Mouse (Mus musculus) liver, embryonic 13.5 days (tissue): ENCODE measurements around the gene Cd55b. TPM values are rescaled to one million over a fixed set of nuclear protein-coding genes. Genes with fewer than 3 reads are reported as not detected.
A peak's percentile ranks its signal among the peaks of the same experiment; 100 is the strongest.
"Not testable (repeated sequence)": the region's sequence is repeated elsewhere in the genome, so short reads cannot be mapped to it uniquely, and the experiment has no call there.

Experiments
- ATAC-seq: fragments of 200-750 bp; cut with Nextera tagmentation; 2 replicates; pipeline ENCODE4 v1.8.0; 2017; ENCODE audit warnings: low read depth, mild to moderate bottlenecking, moderate number of reproducible peaks, moderate library complexity
- DNase-seq: peaks from one replicate; pipeline ENCODE4 v3.0.0; 2022
- H3K27ac ChIP-seq: fragments of 300-500 bp; sonication (generic); 2 replicates; pipeline ENCODE4 v1.5.1; 2015; ENCODE audit warnings: moderate library complexity, mild to moderate bottlenecking, inconsistent platforms
- H3K27me3 ChIP-seq: fragments of 300-500 bp; sonication (generic); 2 replicates; pipeline ENCODE4 v1.6.1; 2015; ENCODE audit warnings: mild to moderate bottlenecking, inconsistent platforms
- H3K36me3 ChIP-seq: fragments of 300-500 bp; sonication (generic); 2 replicates; pipeline ENCODE4 v1.6.1; 2015; ENCODE audit warnings: mild to moderate bottlenecking, inconsistent platforms
- H3K4me1 ChIP-seq: fragments of 300-500 bp; sonication (generic); replicated peaks from 2 replicates; pipeline ENCODE4 v1.6.1; 2015; ENCODE audit warnings: inconsistent platforms
- H3K4me2 ChIP-seq: fragments of 300-500 bp; sonication (generic); 2 replicates; pipeline ENCODE4 v1.6.1; 2015; ENCODE audit warnings: inconsistent platforms, mild to moderate bottlenecking, moderate library complexity
- H3K4me3 ChIP-seq: fragments of 300-500 bp; sonication (generic); replicated peaks from 2 replicates; pipeline ENCODE4 v1.5.1; 2015; ENCODE audit warnings: mild to moderate bottlenecking, inconsistent platforms
- H3K9ac ChIP-seq: fragments of 300-500 bp; sonication (generic); 2 replicates; pipeline ENCODE4 v1.6.1; 2015; ENCODE audit warnings: mild to moderate bottlenecking, inconsistent platforms
- H3K9me3 ChIP-seq: fragments of 300-500 bp; sonication (generic); replicated peaks from 2 replicates; pipeline ENCODE4 v1.6.1; 2016; ENCODE audit warnings: inconsistent platforms
- WGBS: fragments of 180-500 bp; shearing (Covaris S2); methylation state at CpG from one replicate; pipeline ENCODE4 v1.1.7; 2015; ENCODE audit not compliant: insufficient replicate concordance; 5-methylcytosine and 5-hydroxymethylcytosine counted together
- polyA plus RNA-seq: library from polyadenylated mRNA; unstranded; fragments of >200 nt; fragmentation: Nextera tagmentation; extraction: Ambion mirVana; gene quantifications from 2 replicates; pipeline ENCODE4 v1.2.1, GENCODE M21; 2015

Gene Cd55b
- not detected in 2 replicates for polyA plus RNA-seq

DNA sequence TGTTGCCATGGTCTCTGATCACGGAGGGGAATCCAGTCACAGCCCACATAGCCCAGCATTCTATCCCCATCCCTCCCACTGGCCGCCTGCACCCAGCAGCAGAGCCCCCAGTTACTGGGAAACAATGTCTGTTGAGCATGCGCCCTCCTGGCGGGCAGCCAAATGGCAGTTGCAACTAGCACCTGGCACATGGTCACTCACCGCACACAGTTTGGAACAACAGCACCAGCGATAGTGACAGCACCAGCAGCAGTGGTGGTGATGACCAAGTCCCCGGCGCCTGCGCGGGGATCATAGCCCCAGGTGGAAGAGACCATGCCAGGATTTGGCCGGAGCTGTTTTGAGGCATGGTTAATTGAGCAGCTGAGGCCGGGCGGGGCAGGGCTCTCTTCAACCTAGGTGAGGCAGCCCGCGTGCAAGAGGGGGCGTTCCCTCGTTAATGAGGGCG lies at the start of gene Cd55b:
Cd55b (minus strand) TSS at position 346 of the 448 bp plus-strand sequence.
- Histone ChIP-seq H3K4me1 (no peaks in the 10 kb centered on the region), H3K4me3 (no peak within 1 kb of the TSS), H3K9me3 (no peaks in the 10 kb centered on the region), H3K27me3 (no peaks in the 10 kb centered on the region), H3K9ac (no peak within 1 kb of the TSS), H3K4me2 (no peak within 1 kb of the TSS), H3K36me3 (no peaks in the 10 kb centered on the region), H3K27ac (no peak within 1 kb of the TSS)
- ATAC-seq (no peak), DNase-seq (no peak)
- 61% methylated on average over 18 of the region's 18 CpGs for WGBS

DNA sequence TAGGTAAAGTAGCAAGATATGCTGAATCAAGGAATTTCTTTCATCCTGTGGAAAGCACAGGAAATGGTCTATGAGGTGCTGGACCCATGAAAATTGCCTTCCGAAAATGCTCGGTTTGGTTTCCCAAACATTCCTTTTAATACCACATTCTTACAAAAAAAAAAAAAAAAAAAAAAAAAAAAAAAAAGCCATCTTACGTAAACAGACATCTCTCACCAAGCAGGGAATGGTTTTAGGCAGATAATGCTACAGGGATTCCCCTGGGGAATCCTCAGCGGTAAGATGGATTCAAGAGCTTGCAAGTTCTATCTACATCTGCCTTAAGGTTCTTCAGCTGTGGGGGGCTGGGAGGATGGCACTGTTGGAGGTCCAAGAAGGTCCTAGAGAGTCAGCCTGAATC lies 47.3 kb upstream of the Cd55b start:
- Histone ChIP-seq H3K27me3 (no peaks in the 10 kb centered on the region), H3K4me2 (no peak overlapping the region), H3K27ac (no peak overlapping the region), H3K9ac (no peak overlapping the region), H3K4me1 (no peaks in the 10 kb centered on the region), H3K4me3 (no peak overlapping the region), H3K36me3 (no peaks in the 10 kb centered on the region), H3K9me3 (no peaks in the 10 kb centered on the region)
- DNase-seq = no peak
- 79% methylated on average over 4 of the region's 4 CpGs for WGBS
- ATAC-seq = no peak

DNA sequence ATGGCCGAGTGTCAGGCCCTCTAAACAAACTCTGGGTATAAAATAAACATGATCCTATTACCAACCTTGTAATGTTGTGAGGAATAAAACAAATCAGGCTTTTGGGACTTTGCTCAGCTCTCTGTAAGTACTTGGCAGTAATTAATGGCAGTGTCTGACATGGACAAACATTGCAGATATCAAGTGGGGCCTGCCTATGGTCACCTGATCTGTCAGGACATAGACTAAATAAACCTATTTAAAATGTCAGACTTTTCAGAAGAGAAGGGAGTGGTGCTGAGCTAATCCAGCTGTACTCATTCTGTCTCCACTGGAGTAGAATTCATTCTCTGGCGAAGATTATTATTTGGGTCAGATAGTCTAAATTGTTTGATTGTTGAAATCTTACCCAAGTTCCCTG lies 44.6 kb upstream of the Cd55b start:
- H3K4me1 ChIP-seq = peaks cover 16% of the 10 kb centered on the region
- H3K4me3 ChIP-seq = no peak overlapping the region
- no peak overlapping the region for H3K27ac ChIP-seq
- 53% methylated on average over 2 of the region's 2 CpGs for whole genome bisulfite sequencing
- no peak for DNase-seq
- H3K27me3 ChIP-seq = no peaks in the 10 kb centered on the region
- H3K9ac ChIP-seq = no peak overlapping the region
- H3K36me3 ChIP-seq = no peaks in the 10 kb centered on the region
- ATAC-seq = no peak
- no peaks in the 10 kb centered on the region for H3K9me3 ChIP-seq
- H3K4me2 ChIP-seq = no peak overlapping the region

DNA sequence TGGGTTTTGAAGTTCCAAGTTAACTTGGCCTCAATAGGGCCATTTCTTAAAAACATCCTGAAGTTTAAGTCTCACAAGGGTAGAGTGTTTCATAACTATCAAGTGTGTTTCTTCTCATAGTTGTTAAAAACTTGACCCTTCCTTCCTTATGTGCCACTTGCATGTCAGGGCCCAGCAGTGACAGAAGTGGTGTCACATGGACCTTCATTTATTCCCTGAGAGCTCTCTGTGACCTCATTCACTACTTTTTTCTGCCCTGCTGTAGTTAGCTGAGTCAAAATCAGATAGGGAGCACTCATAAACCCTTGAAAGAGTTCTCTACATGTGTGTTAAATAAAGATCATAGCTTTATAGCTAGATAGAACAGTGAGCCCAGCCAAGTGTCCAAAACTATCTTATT lies 41.4 kb upstream of the Cd55b start:
- no peak overlapping the region for H3K4me2 ChIP-seq
- no peak overlapping the region for H3K9ac ChIP-seq
- H3K27me3 ChIP-seq = no peaks in the 10 kb centered on the region
- H3K4me3 ChIP-seq = no peak overlapping the region
- ATAC-seq (no peak), DNase-seq (no peak)
- H3K36me3 ChIP-seq = 0 out of 2 replicates have a peak, but pooled peaks cover 3% of the 10 kb centered on the region
- peaks cover 21% of the 10 kb centered on the region for H3K4me1 ChIP-seq
- H3K9me3 ChIP-seq = no peaks in the 10 kb centered on the region
- H3K27ac ChIP-seq = no peak overlapping the region

DNA sequence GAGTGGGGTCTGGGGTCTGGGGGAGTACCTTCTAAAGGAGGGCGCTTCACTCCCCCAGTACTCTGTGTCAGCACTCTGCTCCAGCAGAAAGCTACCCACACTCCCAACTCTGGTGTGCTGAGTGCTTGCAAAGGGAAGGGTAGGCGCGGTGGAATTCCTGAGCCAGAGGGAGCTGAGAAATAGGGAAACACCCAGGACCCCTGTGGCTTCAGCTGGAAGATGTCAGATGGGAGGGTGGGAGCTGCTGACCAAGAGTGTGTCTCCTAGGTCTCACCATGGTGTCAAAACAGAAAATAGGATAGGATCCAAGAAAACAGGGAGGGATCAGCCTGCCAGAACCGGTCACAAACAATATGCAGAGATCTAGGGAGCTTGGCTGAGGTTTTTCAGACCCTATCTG lies 40.1 kb upstream of the Cd55b start:
- peaks cover 13% of the 10 kb centered on the region for H3K36me3 ChIP-seq
- ATAC-seq (peak; percentile 1; the same call in 1 of the 2 replicates), DNase-seq (no peak)
- H3K27me3 ChIP-seq = no peaks in the 10 kb centered on the region
- peak overlapping the region; percentile 81 for H3K4me3 ChIP-seq
- no peaks in the 10 kb centered on the region for H3K9me3 ChIP-seq
- H3K9ac ChIP-seq = peak overlapping the region; percentile 87
- WGBS = 8% methylated on average over 4 of the region's 4 CpGs
- H3K27ac ChIP-seq = peak overlapping the region; percentile 94
- peak overlapping the region; percentile 90 for H3K4me2 ChIP-seq
- H3K4me1 ChIP-seq = peaks cover 21% of the 10 kb centered on the region

DNA sequence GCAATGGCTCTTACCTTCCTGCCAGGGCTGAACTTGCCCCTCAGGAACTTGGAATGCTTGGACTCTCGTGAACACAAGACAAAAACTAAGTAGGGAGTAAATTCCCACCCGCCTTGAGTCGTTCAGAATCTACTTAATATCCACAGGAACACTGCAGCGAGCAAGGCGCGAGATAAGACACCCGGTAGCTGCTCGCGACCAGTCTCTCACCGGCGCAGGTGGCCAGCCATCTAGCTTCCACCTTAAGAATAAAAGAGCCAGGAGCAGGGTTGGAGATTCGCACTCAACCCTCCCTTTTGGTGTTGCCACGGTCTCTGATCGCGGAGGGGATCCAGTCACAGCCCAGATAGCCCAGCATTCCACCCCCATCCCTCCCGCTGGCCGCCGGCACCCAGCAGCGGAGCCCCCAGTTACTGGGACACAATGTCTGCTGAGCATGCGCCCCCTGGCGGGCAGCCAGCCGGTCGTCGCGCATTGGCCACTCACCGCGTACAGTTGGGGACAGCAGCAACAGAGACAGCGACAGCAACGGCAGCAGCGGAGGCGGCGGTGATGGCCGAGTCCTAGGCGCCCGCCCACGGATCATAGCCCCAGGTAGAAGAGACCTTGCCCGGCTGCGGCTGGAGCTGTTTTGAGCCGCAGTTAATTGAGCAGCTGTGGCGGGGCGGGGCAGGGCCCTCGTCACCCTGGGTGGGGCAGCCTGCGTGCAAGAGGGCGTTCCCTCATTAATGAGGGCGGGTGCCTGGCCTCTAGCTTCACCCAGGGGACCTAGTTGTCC lies 39.5 kb upstream of the Cd55b start, which contains the start of gene Cd55:
Cd55 (minus strand) TSS at position 661 of the 778 bp plus-strand sequence.
- DNase-seq (peak; percentile 86), ATAC-seq (peak; percentile 97)
- Histone ChIP-seq H3K27ac (peak within 1 kb of the TSS; percentile 94), H3K27me3 (no peaks in the 10 kb centered on the region), H3K4me3 (peak within 1 kb of the TSS; percentile 81), H3K9me3 (no peaks in the 10 kb centered on the region), H3K4me2 (peak within 1 kb of the TSS; percentile 90), H3K9ac (peak within 1 kb of the TSS; percentile 87), H3K36me3 (peaks cover 15% of the 10 kb centered on the region), H3K4me1 (peaks cover 21% of the 10 kb centered on the region)
- WGBS = under 1% methylated on average over 45 of the region's 45 CpGs

DNA sequence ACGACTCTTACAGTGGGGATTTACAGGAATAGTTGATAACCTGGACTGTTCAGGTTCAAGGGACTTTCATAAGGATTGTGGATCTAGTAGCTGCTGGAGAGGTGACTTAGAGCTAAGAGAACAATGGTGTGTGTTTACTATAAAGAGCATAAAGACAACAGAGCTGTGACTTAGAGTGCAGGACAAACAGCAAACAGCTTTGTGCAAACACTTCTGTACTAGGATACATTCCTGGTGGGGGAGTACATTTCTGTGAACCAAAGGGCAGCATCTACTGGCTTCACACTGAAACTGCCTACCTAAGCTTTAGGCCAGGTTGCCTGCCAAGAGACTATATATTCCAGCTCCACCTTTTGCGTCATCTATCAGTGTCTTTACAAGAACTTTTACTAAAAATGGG lies 32.3 kb upstream of the Cd55b start:
- no peak overlapping the region for H3K9ac ChIP-seq
- H3K36me3 ChIP-seq = peaks cover 42% of the 10 kb centered on the region
- H3K9me3 ChIP-seq = no peaks in the 10 kb centered on the region
- no peaks in the 10 kb centered on the region for H3K27me3 ChIP-seq
- DNase-seq (no peak), ATAC-seq (no peak)
- 86% methylated on average over 2 of the region's 2 CpGs for WGBS
- no peak overlapping the region for H3K27ac ChIP-seq
- peaks cover 2% of the 10 kb centered on the region for H3K4me1 ChIP-seq
- H3K4me2 ChIP-seq = no peak overlapping the region
- H3K4me3 ChIP-seq = no peak overlapping the region

DNA sequence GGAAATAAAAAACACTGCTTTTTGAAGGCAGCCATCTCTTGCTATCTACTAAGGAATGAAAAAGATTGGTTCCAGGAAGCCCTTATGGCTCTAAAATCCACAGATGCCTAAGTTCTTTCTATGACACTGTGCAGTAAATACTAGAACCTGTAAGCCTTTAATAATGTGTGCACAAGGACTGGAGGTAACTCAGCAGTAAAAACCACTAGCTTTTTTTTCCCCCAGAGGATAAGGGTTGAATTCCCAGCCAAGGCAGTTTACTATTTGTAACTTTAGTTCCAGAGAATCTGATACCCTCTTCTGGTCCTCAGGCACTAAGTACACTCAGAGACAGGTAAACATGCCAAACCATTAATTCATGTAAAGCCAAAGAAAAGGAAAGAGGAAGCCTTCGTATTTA lies 20.1 kb upstream of the Cd55b start:
- DNase-seq, H3K9ac ChIP-seq, ATAC-seq, H3K4me1 ChIP-seq, H3K4me3 ChIP-seq, H3K27me3 ChIP-seq, H3K4me2 ChIP-seq, H3K27ac ChIP-seq, H3K9me3 ChIP-seq: not testable (repeated sequence)
- peaks cover 18% of the 10 kb centered on the region for H3K36me3 ChIP-seq
- 79% methylated on average over 1 of the region's 1 CpGs for WGBS

DNA sequence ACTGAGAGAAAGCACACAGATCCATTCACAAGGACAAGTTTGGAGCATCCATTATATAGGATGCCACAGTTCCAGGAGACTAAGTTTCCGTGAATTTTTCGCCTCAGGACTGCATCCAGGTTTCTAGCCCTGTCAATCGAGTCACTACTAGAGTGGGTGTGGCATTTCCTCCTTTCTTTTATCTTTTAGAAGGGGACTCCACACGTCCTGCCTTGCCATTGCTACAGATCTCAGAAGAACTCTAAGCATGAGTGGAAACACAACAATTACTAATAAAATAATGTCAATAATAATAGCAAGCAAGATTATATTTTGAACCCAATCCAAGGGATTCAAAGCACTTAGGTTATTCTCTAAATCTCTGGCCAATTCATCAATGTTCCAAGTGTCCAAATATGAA lies 8.1 kb upstream of the Cd55b start:
- WGBS = 31% methylated on average over 4 of the region's 4 CpGs
- no peaks in the 10 kb centered on the region for H3K27me3 ChIP-seq

DNA sequence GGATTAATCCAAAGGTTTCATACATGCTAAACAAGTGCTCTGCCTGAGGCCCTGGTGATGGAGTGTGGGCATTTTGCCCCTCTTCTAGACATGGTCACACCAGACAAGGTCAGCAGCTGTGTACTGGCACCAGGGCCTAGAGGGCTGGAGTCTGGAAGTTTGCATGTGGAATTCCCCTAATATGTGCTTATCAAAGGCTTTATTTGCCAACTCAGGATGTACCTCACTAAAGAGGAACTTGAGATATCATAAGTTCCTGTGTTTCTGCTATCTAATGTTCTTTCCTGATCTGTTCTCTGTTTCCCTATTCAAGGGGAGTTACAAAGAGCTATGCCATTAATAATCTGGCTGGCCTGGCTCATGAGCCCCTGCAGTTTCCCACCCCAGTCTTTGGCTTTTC lies 5.9 kb upstream of the Cd55b start:
- not testable (repeated sequence) for H3K36me3 ChIP-seq
- peak; percentile 31; the same call in 1 of the 2 replicates for ATAC-seq

More for the DNA sequence above, 8.1 kb upstream of the Cd55b start:
- H3K4me2 ChIP-seq = no peak overlapping the region
- no peak overlapping the region for H3K4me3 ChIP-seq
- H3K36me3 ChIP-seq = no peaks in the 10 kb centered on the region
- H3K4me1 ChIP-seq = no peaks in the 10 kb centered on the region
- no peak overlapping the region for H3K9ac ChIP-seq
- H3K27ac ChIP-seq = no peak overlapping the region
- H3K9me3 ChIP-seq = no peaks in the 10 kb centered on the region
- DNase-seq (no peak), ATAC-seq (no peak)

DNA sequence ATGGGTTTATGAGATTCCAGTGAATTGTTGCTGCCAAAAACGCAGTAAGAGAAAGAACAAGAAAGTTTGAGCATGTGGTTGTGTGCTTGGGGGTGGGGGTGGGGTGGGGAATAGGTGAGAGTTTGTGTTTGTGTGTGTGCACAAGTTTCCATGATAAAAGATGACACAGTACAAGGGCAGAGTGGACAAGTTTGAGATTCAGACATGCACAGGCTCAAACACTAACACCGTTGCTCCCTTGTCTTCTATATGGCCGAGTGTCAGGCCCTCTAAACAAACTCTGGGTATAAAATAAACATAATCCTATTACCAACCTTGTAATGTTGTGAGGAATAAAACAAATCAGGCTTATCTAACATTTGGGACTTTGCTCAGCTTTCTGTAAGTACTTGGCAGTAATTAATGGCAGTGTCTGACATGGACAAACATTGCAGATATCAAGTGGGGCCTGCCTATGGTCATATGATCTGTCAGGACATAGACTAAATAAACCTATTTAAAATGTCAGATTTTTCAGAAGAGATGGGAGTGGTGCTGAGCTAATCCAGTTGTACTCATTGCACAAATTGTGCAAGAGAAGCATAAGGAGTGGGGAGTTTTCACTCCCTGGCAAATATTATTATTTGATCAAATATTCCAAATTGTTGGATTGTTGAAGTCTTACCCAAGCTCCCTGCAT lies 4.5 kb upstream of the Cd55b start:
- not testable (repeated sequence) for H3K27ac ChIP-seq, ATAC-seq, H3K9ac ChIP-seq, H3K36me3 ChIP-seq, H3K4me2 ChIP-seq, H3K9me3 ChIP-seq, DNase-seq, H3K4me3 ChIP-seq, H3K4me1 ChIP-seq, H3K27me3 ChIP-seq
- WGBS = 60% methylated on average over 3 of the region's 3 CpGs

More for the DNA sequence above, 5.9 kb upstream of the Cd55b start:
- H3K27ac ChIP-seq, H3K9ac ChIP-seq, DNase-seq, H3K4me3 ChIP-seq, H3K4me2 ChIP-seq, H3K27me3 ChIP-seq, H3K4me1 ChIP-seq, H3K9me3 ChIP-seq: not testable (repeated sequence)
